Mouse (Mus musculus): ENCODE results near the gene Cidec. TPM values are rescaled to one million over a fixed set of nuclear protein-coding genes. Genes with fewer than 3 reads are reported as not detected.

Cidec gene
- polyA plus RNA-seq, 1 experiment: not detected

- H3K27me3 ChIP-seq (ENCODE audit: control insufficient read depth, insufficient read depth, insufficient read length): no peaks in the 10 kb centered on the region
- peak within 1 kb of the TSS; percentile 100 for H3K4me3 ChIP-seq (ENCODE audit: insufficient read depth, poor library complexity, severe bottlenecking)
- H3K79me2 ChIP-seq (ENCODE audit: control insufficient read depth, insufficient read depth): peaks cover 49% of the 10 kb centered on the region
- H3K79me3 ChIP-seq (ENCODE audit: low read depth): peaks cover 41% of the 10 kb centered on the region
- H3K36me3 ChIP-seq (ENCODE audit: control insufficient read depth, insufficient read depth): peaks cover 47% of the 10 kb centered on the region
- TF ChIP-seq MAX (IDR thresholded peaks at IDR 0.05) (no peak), MYOG (IDR thresholded peaks at IDR 0.05; ENCODE audit: control insufficient read depth, extremely low read depth, insufficient read length) (no peak), MYOD1 (IDR thresholded peaks at IDR 0.05; ENCODE audit: control insufficient read depth, insufficient read length, low read depth) (no peak), FOSL1 (IDR thresholded peaks at IDR 0.05; ENCODE audit: insufficient read depth, low read length, poor library complexity, severe bottlenecking) (no peak), USF1 (IDR thresholded peaks at IDR 0.05; ENCODE audit: low read depth) (no peak), CTCF (IDR thresholded peaks at IDR 0.05; ENCODE audit: control insufficient read depth, insufficient read depth, insufficient read length) (no peak), CEBPB (IDR thresholded peaks at IDR 0.05; ENCODE audit: low read depth) (no peak)
- peak within 1 kb of the TSS; percentile 94 for H3ac ChIP-seq (ENCODE audit: control insufficient read depth, insufficient read length, low read depth)
Observed at GRCm38 (mm10) chr6:113377496-113378385, 57.8 kb downstream of the Cidec start, which contains the start of the genes Tada3 and Arpc4. Gene Tada3, minus strand, starts transcription at chr6:113377883. Gene Arpc4, plus strand, starts transcription at chr6:113378115.

GRCm38 (mm10) chr6:113377172-113377495, 58.4 kb downstream of the Cidec start:
- peak overlapping the region; percentile 49 for H3ac ChIP-seq (ENCODE audit: control insufficient read depth, insufficient read length, low read depth)
- peaks cover 43% of the 10 kb centered on the region for H3K79me2 ChIP-seq (ENCODE audit: control insufficient read depth, insufficient read depth)
- H3K36me3 ChIP-seq (ENCODE audit: control insufficient read depth, insufficient read depth): peaks cover 41% of the 10 kb centered on the region
- TF ChIP-seq MYOG (IDR thresholded peaks at IDR 0.05; ENCODE audit: control insufficient read depth, extremely low read depth, insufficient read length) (no peak), USF1 (IDR thresholded peaks at IDR 0.05; ENCODE audit: low read depth) (no peak), CTCF (IDR thresholded peaks at IDR 0.05; ENCODE audit: control insufficient read depth, insufficient read depth, insufficient read length) (no peak), CEBPB (IDR thresholded peaks at IDR 0.05; ENCODE audit: low read depth) (no peak), FOSL1 (IDR thresholded peaks at IDR 0.05; ENCODE audit: insufficient read depth, low read length, poor library complexity, severe bottlenecking) (no peak), MYOD1 (IDR thresholded peaks at IDR 0.05; ENCODE audit: control insufficient read depth, insufficient read length, low read depth) (no peak), MAX (IDR thresholded peaks at IDR 0.05) (no peak)
- H3K4me3 ChIP-seq (ENCODE audit: insufficient read depth, poor library complexity, severe bottlenecking): peak overlapping the region; percentile 100
- no peaks in the 10 kb centered on the region for H3K27me3 ChIP-seq (ENCODE audit: control insufficient read depth, insufficient read depth, insufficient read length)
- peaks cover 40% of the 10 kb centered on the region for H3K79me3 ChIP-seq (ENCODE audit: low read depth)

Small RNAs within 50 kb of the gene (microRNA-seq; reads per million reads assigned to microRNA genes)
- gene Gm24387 (ENCODE audit: borderline microRNAs expressed): not detected

Other genes with a start within 250 kb of the Cidec start
- 0.18 TPM for gene Lhfpl4, start 240.4 kb downstream of the Cidec start, polyA plus RNA-seq (2012; fragmentation: generic; extraction: Trizol)
- 19.5 TPM for gene Mtmr14, start 197.9 kb downstream of the Cidec start, polyA plus RNA-seq (2012; fragmentation: generic; extraction: Trizol)
- 0.01 TPM for gene Cpne9, start 153.5 kb downstream of the Cidec start, polyA plus RNA-seq (2012; fragmentation: generic; extraction: Trizol)
- gene Brpf1, start 128.6 kb downstream of the Cidec start, polyA plus RNA-seq (2012; fragmentation: generic; extraction: Trizol): 16.1 TPM
- 18.5 TPM for gene Ogg1, start 108.8 kb downstream of the Cidec start, polyA plus RNA-seq (2012; fragmentation: generic; extraction: Trizol)
- gene Camk1, start 91.8 kb downstream of the Cidec start, polyA plus RNA-seq (2012; fragmentation: generic; extraction: Trizol): 43.2 TPM
- gene Tada3, start 57.9 kb downstream of the Cidec start, polyA plus RNA-seq (2012; fragmentation: generic; extraction: Trizol): 31.7 TPM
- 364 TPM for gene Arpc4, start 57.6 kb downstream of the Cidec start, polyA plus RNA-seq (2012; fragmentation: generic; extraction: Trizol)
- gene Ttll3, start 46.5 kb downstream of the Cidec start, polyA plus RNA-seq (2012; fragmentation: generic; extraction: Trizol): 1.6 TPM
- gene Rpusd3, start 16.4 kb downstream of the Cidec start, polyA plus RNA-seq (2012; fragmentation: generic; extraction: Trizol): 8.8 TPM
- gene Jagn1, start 6.8 kb upstream of the Cidec start, polyA plus RNA-seq (2012; fragmentation: generic; extraction: Trizol): 76.4 TPM
- not detected for gene Il17re, start 22.7 kb upstream of the Cidec start, polyA plus RNA-seq (2012; fragmentation: generic; extraction: Trizol)
- gene Il17rc, start 35.7 kb upstream of the Cidec start, polyA plus RNA-seq (2012; fragmentation: generic; extraction: Trizol): 36.2 TPM
- gene Creld1, start 47.5 kb upstream of the Cidec start, polyA plus RNA-seq (2012; fragmentation: generic; extraction: Trizol): 16.4 TPM
- gene Prrt3, start 66.2 kb upstream of the Cidec start, polyA plus RNA-seq (2012; fragmentation: generic; extraction: Trizol): 0.04 TPM
- 68.3 TPM for gene Emc3, start 95.9 kb upstream of the Cidec start, polyA plus RNA-seq (2012; fragmentation: generic; extraction: Trizol)
- 4.8 TPM for gene Fancd2, start 95.9 kb upstream of the Cidec start, polyA plus RNA-seq (2012; fragmentation: generic; extraction: Trizol)
- 0.07 TPM for gene Fancd2os, start 165.0 kb upstream of the Cidec start, polyA plus RNA-seq (2012; fragmentation: generic; extraction: Trizol)
- 200 TPM for gene Brk1, start 169.0 kb upstream of the Cidec start, polyA plus RNA-seq (2012; fragmentation: generic; extraction: Trizol)
- gene Vhl, start 188.2 kb upstream of the Cidec start, polyA plus RNA-seq (2012; fragmentation: generic; extraction: Trizol): 13.6 TPM
- gene Irak2, start 202.7 kb upstream of the Cidec start, polyA plus RNA-seq (2012; fragmentation: generic; extraction: Trizol): 45.9 TPM